Mouse (Mus musculus): Measurements from ENCODE around the gene Ptpn4. TPM values are rescaled to one million over a fixed set of nuclear protein-coding genes. Genes with fewer than 3 reads are reported as not detected.

Gene Ptpn4
- total and polyA plus RNA-seq, 2 experiments from 2014 or later: 6.2 to 40.1 TPM

DNA sequence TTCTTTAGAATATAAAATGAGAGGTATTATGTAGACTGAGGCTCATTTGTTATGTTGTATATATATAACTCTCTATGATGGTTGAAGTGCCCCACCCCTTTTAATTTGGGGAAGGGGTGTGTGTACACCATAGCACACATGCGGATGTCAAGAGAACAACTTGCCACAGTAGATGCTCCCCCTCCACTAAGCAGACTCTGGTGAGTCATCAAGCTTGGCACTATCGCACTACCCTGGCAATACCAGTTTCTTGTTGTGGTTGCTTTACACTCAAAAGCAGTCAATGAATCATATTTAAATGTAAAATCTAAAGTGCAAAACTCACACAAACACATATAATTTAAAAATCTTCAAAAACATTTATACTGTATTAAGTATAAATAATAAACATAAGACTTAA lies 31.4 kb downstream of the Ptpn4 start:
- Histone ChIP-seq H3K36me3 (ENCODE audit: insufficient read depth) (no peaks in the 10 kb centered on the region), H3K27me3 (ENCODE audit: insufficient read depth, low read length) (no peaks in the 10 kb centered on the region), H3K4me1 (ENCODE audit: insufficient read depth) (no peaks in the 10 kb centered on the region), H3K4me3 (ENCODE audit: low read depth, low read length) (no peak overlapping the region), H3K4me2 (ENCODE audit: low read depth) (no peak overlapping the region), H3K9ac (no peak overlapping the region), H3K9me3 (ENCODE audit: low read length) (no peaks in the 10 kb centered on the region), H3K27ac (ENCODE audit: low read depth, low read length) (no peak overlapping the region)
- no peak for TF ChIP-seq CTCF (IDR thresholded peaks at IDR 0.05; ENCODE audit: low read depth)
- ATAC-seq (no peak), DNase-seq (no peak)
- 75% methylated on average over 2 of the region's 2 CpGs for WGBS

DNA sequence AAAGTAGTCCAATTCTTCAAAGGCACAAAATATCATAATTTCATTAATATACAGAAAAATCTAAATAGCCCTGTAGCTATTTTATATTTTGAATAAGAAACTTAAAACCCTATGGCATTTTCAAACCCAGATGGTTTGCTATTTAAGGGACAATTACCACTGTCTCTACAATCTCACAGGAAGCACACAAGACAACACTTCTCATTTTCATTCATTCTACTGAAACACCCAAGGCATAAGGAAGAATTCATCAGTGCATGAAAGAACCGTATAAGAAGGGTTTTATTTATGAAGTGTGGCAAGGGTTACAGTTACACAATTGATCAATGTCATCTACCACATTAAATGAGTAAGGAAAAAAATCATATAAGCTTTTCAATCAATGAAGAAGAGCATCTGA lies 32.8 kb downstream of the Ptpn4 start:
- 45% methylated on average over 1 of the region's 1 CpGs for WGBS
- Histone ChIP-seq H3K4me3 (ENCODE audit: low read depth, low read length) (no peak overlapping the region), H3K4me1 (ENCODE audit: insufficient read depth) (no peaks in the 10 kb centered on the region), H3K4me2 (ENCODE audit: low read depth) (no peak overlapping the region), H3K9ac (no peak overlapping the region), H3K27me3 (ENCODE audit: insufficient read depth, low read length) (no peaks in the 10 kb centered on the region), H3K36me3 (ENCODE audit: insufficient read depth) (no peaks in the 10 kb centered on the region), H3K27ac (ENCODE audit: low read depth, low read length) (no peak overlapping the region), H3K9me3 (ENCODE audit: low read length) (no peaks in the 10 kb centered on the region)
- ATAC-seq: no peak
- no peak for DNase-seq
- TF ChIP-seq CTCF (IDR thresholded peaks at IDR 0.05; ENCODE audit: low read depth): no peak

DNA sequence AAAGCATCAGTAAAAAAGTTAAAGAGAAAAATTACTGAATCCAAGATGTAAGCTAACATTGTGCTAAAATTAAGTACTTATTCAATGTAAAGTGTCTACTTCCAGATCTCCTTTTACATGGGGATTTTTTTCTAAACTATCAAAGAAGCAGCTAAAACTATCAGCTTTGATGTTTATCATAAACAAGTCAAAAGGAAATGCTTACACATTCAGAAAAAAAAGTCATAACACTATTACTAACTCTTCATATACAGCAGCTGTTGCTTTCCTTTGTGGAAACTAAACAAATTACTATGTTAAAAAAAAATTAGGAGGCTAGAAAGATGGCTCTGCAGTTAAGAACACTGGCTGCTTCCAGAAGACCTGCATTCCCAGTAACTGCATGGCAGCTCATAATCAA lies 42.2 kb downstream of the Ptpn4 start:
- Histone ChIP-seq H3K27ac (ENCODE audit: low read depth, low read length) (no peak overlapping the region), H3K9me3 (ENCODE audit: low read length) (no peaks in the 10 kb centered on the region), H3K9ac (no peak overlapping the region), H3K4me3 (ENCODE audit: low read depth, low read length) (no peak overlapping the region), H3K27me3 (ENCODE audit: insufficient read depth, low read length) (no peaks in the 10 kb centered on the region), H3K36me3 (ENCODE audit: insufficient read depth) (no peaks in the 10 kb centered on the region), H3K4me1 (ENCODE audit: insufficient read depth) (no peaks in the 10 kb centered on the region), H3K4me2 (ENCODE audit: low read depth) (no peak overlapping the region)
- DNase-seq: no peak
- no peak for ATAC-seq
- no peak for TF ChIP-seq CTCF (IDR thresholded peaks at IDR 0.05; ENCODE audit: low read depth)

DNA sequence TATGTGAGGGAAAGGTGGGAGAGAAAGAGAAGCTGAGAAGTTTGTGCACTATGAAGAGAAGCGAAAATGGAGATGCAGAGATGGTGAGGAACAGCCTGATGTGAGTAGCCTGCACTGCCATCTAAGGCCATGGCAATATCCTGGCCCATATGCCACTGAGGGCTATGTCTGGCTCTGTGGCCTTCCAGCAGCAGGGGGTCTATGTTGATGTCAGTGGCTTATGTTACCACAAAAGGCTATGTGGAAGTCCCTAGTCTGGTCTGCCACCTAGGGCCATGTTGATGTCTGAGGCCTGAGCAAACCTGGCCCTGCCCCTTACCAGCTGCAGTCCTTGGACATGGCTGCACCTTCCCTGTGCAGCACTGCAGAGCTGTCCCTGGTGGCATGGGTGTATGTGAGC lies 43.1 kb downstream of the Ptpn4 start:
- ATAC-seq: no peak
- Histone ChIP-seq H3K9ac (no peak overlapping the region), H3K36me3 (ENCODE audit: insufficient read depth) (no peaks in the 10 kb centered on the region), H3K27me3 (ENCODE audit: insufficient read depth, low read length) (no peaks in the 10 kb centered on the region), H3K9me3 (ENCODE audit: low read length) (no peaks in the 10 kb centered on the region), H3K4me2 (ENCODE audit: low read depth) (no peak overlapping the region), H3K4me1 (ENCODE audit: insufficient read depth) (no peaks in the 10 kb centered on the region), H3K27ac (ENCODE audit: low read depth, low read length) (no peak overlapping the region), H3K4me3 (ENCODE audit: low read depth, low read length) (no peak overlapping the region)
- WGBS: 100% methylated on average over 1 of the region's 1 CpGs
- no peak for TF ChIP-seq CTCF (IDR thresholded peaks at IDR 0.05; ENCODE audit: low read depth)
- no peak for DNase-seq

DNA sequence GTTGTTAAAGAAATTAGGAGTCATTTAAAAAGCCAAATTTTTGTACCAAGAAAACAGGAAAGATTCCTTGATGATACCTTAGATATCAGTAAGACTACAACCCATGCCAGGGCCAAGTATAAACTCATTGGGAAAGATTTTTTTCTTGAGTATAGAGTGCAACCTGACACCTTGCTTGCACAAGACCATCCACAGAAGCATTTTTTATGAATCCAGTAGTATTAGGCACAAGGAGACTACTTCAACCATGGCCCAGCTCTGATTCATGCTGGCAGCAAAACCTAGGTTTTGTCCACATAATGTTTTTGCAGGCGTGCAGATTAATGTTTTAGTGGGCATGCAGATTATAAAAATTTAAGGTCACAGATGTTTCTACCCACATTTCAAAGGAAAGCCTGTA lies 46.8 kb downstream of the Ptpn4 start:
- no peak for ATAC-seq
- no peak for DNase-seq
- no peaks in the 10 kb centered on the region for H3K4me1 ChIP-seq (ENCODE audit: insufficient read depth)
- no peak overlapping the region for H3K27ac ChIP-seq (ENCODE audit: low read depth, low read length)
- no peak overlapping the region for H3K4me2 ChIP-seq (ENCODE audit: low read depth)
- no peaks in the 10 kb centered on the region for H3K9me3 ChIP-seq (ENCODE audit: low read length)
- H3K9ac ChIP-seq: no peak overlapping the region
- TF ChIP-seq CTCF (IDR thresholded peaks at IDR 0.05; ENCODE audit: low read depth): no peak
- H3K36me3 ChIP-seq (ENCODE audit: insufficient read depth): no peaks in the 10 kb centered on the region
- no peak overlapping the region for H3K4me3 ChIP-seq (ENCODE audit: low read depth, low read length)
- no peaks in the 10 kb centered on the region for H3K27me3 ChIP-seq (ENCODE audit: insufficient read depth, low read length)
- WGBS: 76% methylated on average over 1 of the region's 1 CpGs

DNA sequence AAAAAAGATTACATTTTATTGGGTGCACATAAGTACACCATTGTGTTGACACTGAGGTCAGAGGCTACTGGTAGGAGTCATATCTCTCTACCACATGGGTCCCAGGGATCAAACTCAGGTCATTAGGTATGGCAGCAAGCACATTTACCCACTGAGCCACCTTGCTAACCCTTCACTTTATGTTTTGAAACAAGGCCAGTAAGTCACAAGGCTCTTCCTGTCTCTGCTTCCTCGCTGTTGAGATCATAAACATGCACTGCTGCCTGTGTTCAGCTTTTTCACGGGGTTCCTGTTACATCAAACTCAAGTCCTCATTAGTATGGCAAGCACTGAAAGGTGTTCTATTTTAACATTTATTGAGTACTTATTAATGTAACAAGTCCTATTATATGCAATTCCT lies 61.5 kb downstream of the Ptpn4 start:
- H3K9ac ChIP-seq: no peak overlapping the region
- H3K27me3 ChIP-seq (ENCODE audit: insufficient read depth, low read length): no peaks in the 10 kb centered on the region
- DNase-seq: no peak
- no peak overlapping the region for H3K27ac ChIP-seq (ENCODE audit: low read depth, low read length)
- no peak overlapping the region for H3K4me3 ChIP-seq (ENCODE audit: low read depth, low read length)
- H3K9me3 ChIP-seq (ENCODE audit: low read length): no peaks in the 10 kb centered on the region
- 82% methylated on average over 2 of the region's 2 CpGs for WGBS
- no peaks in the 10 kb centered on the region for H3K4me1 ChIP-seq (ENCODE audit: insufficient read depth)
- ATAC-seq: no peak
- TF ChIP-seq CTCF (IDR thresholded peaks at IDR 0.05; ENCODE audit: low read depth): no peak
- H3K36me3 ChIP-seq (ENCODE audit: insufficient read depth): no peaks in the 10 kb centered on the region
- H3K4me2 ChIP-seq (ENCODE audit: low read depth): no peak overlapping the region

DNA sequence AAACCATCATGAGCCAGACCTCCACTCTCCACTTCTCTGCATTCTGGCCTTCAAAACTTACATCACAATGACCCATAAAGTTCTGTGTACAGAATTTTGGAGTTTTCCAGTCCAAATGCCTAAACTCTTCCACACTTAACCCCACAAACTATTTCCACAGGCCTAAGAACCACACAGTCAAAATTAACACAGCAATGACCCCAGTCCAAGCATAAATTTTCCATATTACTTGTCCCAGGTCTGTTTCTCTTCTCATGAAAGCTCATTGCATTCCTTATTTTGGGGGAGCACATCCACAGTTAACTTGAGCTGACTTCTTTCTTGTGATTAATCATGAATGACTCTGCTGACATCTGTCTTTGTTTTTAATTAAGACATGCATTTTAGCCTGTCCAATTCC lies 101.7 kb downstream of the Ptpn4 start:
- Histone ChIP-seq H3K27me3 (ENCODE audit: insufficient read depth, low read length) (no peaks in the 10 kb centered on the region), H3K9me3 (ENCODE audit: low read length) (peaks cover 13% of the 10 kb centered on the region), H3K27ac (ENCODE audit: low read depth, low read length) (no peak overlapping the region), H3K4me3 (ENCODE audit: low read depth, low read length) (no peak overlapping the region), H3K9ac (no peak overlapping the region), H3K36me3 (ENCODE audit: insufficient read depth) (peaks cover 18% of the 10 kb centered on the region), H3K4me1 (ENCODE audit: insufficient read depth) (no peaks in the 10 kb centered on the region), H3K4me2 (ENCODE audit: low read depth) (no peak overlapping the region)
- no peak for ATAC-seq
- no peak for DNase-seq
- no peak for TF ChIP-seq CTCF (IDR thresholded peaks at IDR 0.05; ENCODE audit: low read depth)

DNA sequence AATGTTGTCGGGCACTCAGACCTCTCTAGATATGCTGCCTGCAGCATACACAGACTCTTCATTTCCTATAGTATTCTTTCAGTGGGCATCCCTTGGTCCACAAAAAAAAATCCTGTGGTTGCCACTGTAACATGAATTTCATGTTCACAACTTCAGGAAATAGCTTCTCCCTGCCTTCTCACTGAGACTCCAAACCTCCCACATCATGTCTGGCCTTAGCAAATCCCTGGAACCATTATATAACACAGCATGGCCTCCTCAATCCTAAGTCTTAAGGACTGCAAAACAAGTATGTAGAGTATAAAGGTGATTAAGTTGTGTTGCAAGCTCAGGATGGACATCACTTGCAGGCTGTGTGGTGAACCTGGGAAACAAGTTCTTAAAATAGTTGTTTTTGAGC lies 102.6 kb downstream of the Ptpn4 start:
- Histone ChIP-seq H3K4me1 (ENCODE audit: insufficient read depth) (no peaks in the 10 kb centered on the region), H3K9ac (no peak overlapping the region), H3K36me3 (ENCODE audit: insufficient read depth) (peaks cover 9% of the 10 kb centered on the region), H3K4me3 (ENCODE audit: low read depth, low read length) (no peak overlapping the region), H3K9me3 (ENCODE audit: low read length) (peaks cover 4% of the 10 kb centered on the region), H3K27ac (ENCODE audit: low read depth, low read length) (no peak overlapping the region), H3K27me3 (ENCODE audit: insufficient read depth, low read length) (no peaks in the 10 kb centered on the region), H3K4me2 (ENCODE audit: low read depth) (no peak overlapping the region)
- DNase-seq: no peak
- WGBS: 100% methylated on average over 1 of the region's 1 CpGs
- TF ChIP-seq CTCF (IDR thresholded peaks at IDR 0.05; ENCODE audit: low read depth): no peak
- no peak for ATAC-seq

All from forebrain, postnatal 0 days (tissue).